Mouse (Mus musculus): ENCODE measurements around the gene Tmem220. TPM values are rescaled to one million over a fixed set of nuclear protein-coding genes. Genes with fewer than 3 reads are reported as not detected.

Tmem220 gene
- polyA plus RNA-seq, 1 experiment from 2014 or later: 0.64 TPM

- Histone ChIP-seq H3K9ac (replicated peaks; ENCODE audit: low read depth, low read length) (no peak overlapping the region), H3K9me3 (ENCODE audit: control insufficient read depth, low read length) (no peaks in the 10 kb centered on the region), H3K27ac (ENCODE audit: low read depth, low read length) (no peak overlapping the region), H3K4me3 (ENCODE audit: low read depth, low read length) (no peak overlapping the region), H3K36me3 (ENCODE audit: control insufficient read depth, insufficient read depth, low read length) (no peaks in the 10 kb centered on the region), H3K4me2 (ENCODE audit: low read depth, low read length) (no peak overlapping the region), H3K27me3 (ENCODE audit: control insufficient read depth, insufficient read depth, low read length) (no peaks in the 10 kb centered on the region), H3K4me1 (ENCODE audit: control insufficient read depth, insufficient read depth, low read length) (no peaks in the 10 kb centered on the region)
- 86% methylated on average over 7 of the region's 7 CpGs for WGBS
- ATAC-seq (ENCODE audit: low read depth): no peak
Measured at GRCm38 (mm10) chr11:67082188-67082587, 57.2 kb downstream of the Tmem220 start.

DNA sequence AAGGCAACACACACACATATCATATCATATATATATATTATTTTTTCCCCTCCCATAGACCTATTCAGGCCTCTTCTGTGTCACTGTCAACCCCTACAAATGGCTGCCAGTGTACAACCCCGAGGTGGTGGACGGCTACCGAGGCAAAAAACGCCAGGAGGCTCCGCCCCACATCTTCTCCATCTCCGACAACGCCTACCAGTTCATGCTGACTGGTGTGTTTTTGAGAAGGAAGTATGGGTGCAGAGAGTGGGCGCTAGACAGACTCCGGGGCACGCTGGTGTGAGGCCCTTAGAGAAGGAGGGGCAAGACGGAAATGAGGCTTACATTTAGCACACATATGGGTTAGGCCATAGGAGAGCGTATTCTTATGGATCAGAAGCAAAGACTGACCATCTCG is 57.8 kb downstream of the Tmem220 start:
- Histone ChIP-seq H3K36me3 (ENCODE audit: control insufficient read depth, insufficient read depth, low read length) (no peaks in the 10 kb centered on the region), H3K4me3 (ENCODE audit: low read depth, low read length) (no peak overlapping the region), H3K9me3 (ENCODE audit: control insufficient read depth, low read length) (no peaks in the 10 kb centered on the region), H3K4me1 (ENCODE audit: control insufficient read depth, insufficient read depth, low read length) (no peaks in the 10 kb centered on the region), H3K9ac (replicated peaks; ENCODE audit: low read depth, low read length) (no peak overlapping the region), H3K4me2 (ENCODE audit: low read depth, low read length) (no peak overlapping the region), H3K27ac (ENCODE audit: low read depth, low read length) (no peak overlapping the region), H3K27me3 (ENCODE audit: control insufficient read depth, insufficient read depth, low read length) (no peaks in the 10 kb centered on the region)
- 86% methylated on average over 13 of the region's 13 CpGs for WGBS
- ATAC-seq (ENCODE audit: low read depth): no peak

DNA sequence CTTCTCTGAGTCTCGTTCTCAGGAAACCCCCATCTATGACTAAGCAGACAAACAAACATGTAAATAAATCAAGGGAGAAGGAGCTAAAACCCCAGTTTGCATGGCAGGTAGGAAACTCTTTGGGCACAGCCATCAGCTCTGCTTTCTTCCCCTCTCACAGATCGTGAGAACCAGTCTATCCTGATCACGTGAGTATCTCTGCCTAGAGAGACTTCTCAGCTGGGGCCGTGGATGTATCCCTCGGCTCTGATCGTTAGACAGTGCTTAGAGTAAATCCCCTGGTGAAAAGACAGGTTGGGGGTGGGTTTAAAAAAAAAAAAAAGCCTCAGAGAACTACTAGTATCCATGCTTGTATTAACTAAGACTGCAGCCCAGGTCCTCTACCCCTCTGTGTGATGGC is 58.3 kb downstream of the Tmem220 start:
- no peak for ATAC-seq (ENCODE audit: low read depth)
- H3K27me3 ChIP-seq (ENCODE audit: control insufficient read depth, insufficient read depth, low read length): no peaks in the 10 kb centered on the region

DNA sequence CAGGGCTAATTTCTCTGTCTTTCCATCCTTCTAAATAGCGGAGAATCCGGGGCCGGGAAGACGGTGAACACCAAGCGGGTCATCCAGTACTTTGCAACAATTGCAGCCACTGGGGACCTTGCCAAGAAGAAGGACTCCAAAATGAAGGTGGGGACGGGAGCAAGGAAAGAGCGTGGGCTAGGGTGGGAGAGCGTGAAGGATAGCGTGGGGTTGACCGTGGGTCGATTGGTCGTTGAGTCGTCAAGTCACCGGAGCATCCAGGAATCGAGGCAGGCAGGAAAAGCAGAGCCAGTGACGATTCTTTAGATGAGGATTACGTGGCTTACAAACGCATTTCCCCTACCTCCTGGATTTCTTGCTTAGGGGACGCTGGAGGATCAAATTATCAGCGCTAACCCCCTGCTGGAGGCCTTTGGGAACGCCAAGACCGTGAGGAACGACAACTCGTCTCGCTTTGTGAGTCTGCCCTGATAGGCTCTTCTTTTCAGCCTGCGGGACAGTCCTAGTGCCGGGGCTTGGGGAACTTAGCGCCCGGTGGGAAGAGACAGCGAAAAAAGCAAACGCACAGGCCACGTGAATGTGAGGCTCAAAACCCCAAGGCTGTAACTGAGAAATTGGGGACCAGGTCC is 58.9 kb downstream of the Tmem220 start:
- Histone ChIP-seq H3K27ac (ENCODE audit: low read depth, low read length) (no peak overlapping the region), H3K9ac (replicated peaks; ENCODE audit: low read depth, low read length) (no peak overlapping the region), H3K36me3 (ENCODE audit: control insufficient read depth, insufficient read depth, low read length) (no peaks in the 10 kb centered on the region), H3K4me2 (ENCODE audit: low read depth, low read length) (no peak overlapping the region), H3K4me1 (ENCODE audit: control insufficient read depth, insufficient read depth, low read length) (no peaks in the 10 kb centered on the region), H3K4me3 (ENCODE audit: low read depth, low read length) (no peak overlapping the region), H3K27me3 (ENCODE audit: control insufficient read depth, insufficient read depth, low read length) (no peaks in the 10 kb centered on the region), H3K9me3 (ENCODE audit: control insufficient read depth, low read length) (no peaks in the 10 kb centered on the region)
- WGBS: 48% methylated on average over 32 of the region's 32 CpGs
- ATAC-seq (ENCODE audit: low read depth): no peak

More for the DNA sequence above, 58.3 kb downstream of the Tmem220 start:
- WGBS: 66% methylated on average over 6 of the region's 6 CpGs
- Histone ChIP-seq H3K27ac (ENCODE audit: low read depth, low read length) (no peak overlapping the region), H3K9me3 (ENCODE audit: control insufficient read depth, low read length) (no peaks in the 10 kb centered on the region), H3K9ac (replicated peaks; ENCODE audit: low read depth, low read length) (no peak overlapping the region), H3K36me3 (ENCODE audit: control insufficient read depth, insufficient read depth, low read length) (no peaks in the 10 kb centered on the region), H3K4me2 (ENCODE audit: low read depth, low read length) (no peak overlapping the region), H3K4me3 (ENCODE audit: low read depth, low read length) (no peak overlapping the region), H3K4me1 (ENCODE audit: control insufficient read depth, insufficient read depth, low read length) (no peaks in the 10 kb centered on the region)

Other genes with a start within 250 kb of the Tmem220 start
- 0.83 and 29.1 TPM in 2 replicates for gene Pirt, start 113.2 kb upstream of the Tmem220 start, polyA plus RNA-seq (2014; fragmentation: Nextera tagmentation; extraction: Ambion mirVana)
- gene Tmem238l, start 68.5 kb upstream of the Tmem220 start, polyA plus RNA-seq (2014; fragmentation: Nextera tagmentation; extraction: Ambion mirVana): not detected in 2 replicates
- 34.5 and 35.1 TPM in 2 replicates for gene Adprm, start 27.4 kb downstream of the Tmem220 start, polyA plus RNA-seq (2014; fragmentation: Nextera tagmentation; extraction: Ambion mirVana)
- gene Sco1, start 27.5 kb downstream of the Tmem220 start, polyA plus RNA-seq (2014; fragmentation: Nextera tagmentation; extraction: Ambion mirVana): 14.4 and 15.7 TPM in 2 replicates
- gene Myh3, start 53.1 kb downstream of the Tmem220 start, polyA plus RNA-seq (2014; fragmentation: Nextera tagmentation; extraction: Ambion mirVana): 0.48 and 1.6 TPM in 2 replicates
- gene Myh2, start 145.9 kb downstream of the Tmem220 start, polyA plus RNA-seq (2014; fragmentation: Nextera tagmentation; extraction: Ambion mirVana): 0.22 and 0.33 TPM in 2 replicates
- gene Myh1, start 174.9 kb downstream of the Tmem220 start, polyA plus RNA-seq (2014; fragmentation: Nextera tagmentation; extraction: Ambion mirVana): 0.03 and 0.12 TPM in 2 replicates
- 0.03 TPM in 1 of 2 replicates, not detected in the other for gene Myh4, start 212.9 kb downstream of the Tmem220 start, polyA plus RNA-seq (2014; fragmentation: Nextera tagmentation; extraction: Ambion mirVana)